Mouse (Mus musculus): Measurements from ENCODE around the gene Sdc1.

GRCm38 (mm10) chr12:8786984-8787730 lies 16.0 kb downstream of the Sdc1 start:
- TF ChIP-seq CTCF (IDR thresholded peaks at IDR 0.05; ENCODE audit: low read depth) (no peak), EP300 (optimal IDR thresholded peaks at IDR 0.05) (no peak)

Data from stomach, postnatal 0 days (tissue).